Mouse (Mus musculus): ENCODE results near the gene Tgfbr2.

- TF ChIP-seq CTCF (IDR thresholded peaks at IDR 0.05; ENCODE audit: borderline replicate concordance, insufficient read depth, low read length) (no peak), POLR2A (IDR thresholded peaks at IDR 0.05; ENCODE audit: low read depth, low read length) (no peak)
These were observed 99.0 kb downstream of the Tgfbr2 start for GRCm38 (mm10) chr9:116076163-116076562.

Data from embryonic fibroblast, embryonic 13.5 days (primary cell).